Mouse (Mus musculus): ENCODE results near the gene Tmem91. TPM values are rescaled to one million over a fixed set of nuclear protein-coding genes. Genes with fewer than 3 reads are reported as not detected.
A peak's percentile ranks its signal among the peaks of the same experiment; 100 is the strongest.

The Tmem91 gene
- polyA plus RNA-seq, 1 experiment from 2014 or later: 2.2 TPM

DNA sequence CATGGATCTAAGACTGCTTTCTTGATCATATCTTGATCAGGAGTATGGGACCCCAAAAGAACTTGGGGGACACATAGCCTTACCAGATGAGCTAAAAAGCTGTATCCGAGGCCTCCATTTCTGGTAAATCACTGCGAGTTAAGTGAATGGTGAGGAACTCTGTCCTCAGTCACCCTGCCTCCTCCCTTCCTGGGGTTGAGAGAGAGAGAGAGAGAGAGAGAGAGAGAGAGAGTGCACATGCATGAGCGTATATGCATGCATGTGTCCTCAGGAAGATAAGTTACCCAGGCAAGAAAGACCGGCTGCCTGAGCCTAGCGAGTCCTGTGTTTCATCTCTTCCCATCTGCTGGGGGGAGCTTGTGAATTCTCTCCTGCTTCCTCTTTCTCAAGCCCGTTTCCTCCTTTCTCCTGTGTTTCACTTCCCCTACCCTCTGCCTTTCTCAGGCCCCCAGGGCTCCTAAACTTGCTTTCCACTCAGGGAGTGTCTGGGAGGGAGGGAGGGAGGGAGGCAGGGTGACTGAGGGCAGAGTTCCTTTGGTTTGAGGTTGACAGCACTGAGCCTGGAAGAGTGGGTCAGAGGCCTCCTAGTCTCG is 31.7 kb upstream of the Tmem91 start:
- H3K9me3 ChIP-seq (ENCODE audit: control insufficient read depth, low read length): peaks cover 6% of the 10 kb centered on the region
- WGBS: 38% methylated on average over 7 of the region's 7 CpGs
- H3K27me3 ChIP-seq (ENCODE audit: control insufficient read depth, insufficient read depth, low read length): no peaks in the 10 kb centered on the region
- peaks cover 45 to 56% of the 10 kb centered on the region in 2 experiments for H3K4me1 ChIP-seq (ENCODE audit: control insufficient read depth in 2 of 2, insufficient read depth in 2 of 2, low read length in 2 of 2)
- H3K4me2 ChIP-seq (ENCODE audit: low read length): no peak overlapping the region
- no peak overlapping the region for H3K4me3 ChIP-seq (ENCODE audit: control insufficient read depth in 1 of 2, insufficient read depth in 1 of 2, low read depth in 1 of 2, low read length in 2 of 2)
- H3K9ac ChIP-seq (ENCODE audit: low read length): no peak overlapping the region
- peaks cover 8% of the 10 kb centered on the region; the same call in 1 of the 2 replicates for H3K36me3 ChIP-seq (ENCODE audit: control insufficient read depth, insufficient read depth, low read length)
- ATAC-seq (ENCODE audit: insufficient number of reproducible peaks, insufficient read depth, low FRiP score, low read depth): no peak
- H3K27ac ChIP-seq (replicated peaks in 1 of 2; ENCODE audit: control insufficient read depth in 1 of 2, insufficient read depth in 1 of 2, low read depth in 2 of 2, low read length in 2 of 2): peak overlapping the region; percentile 45 to 81

DNA sequence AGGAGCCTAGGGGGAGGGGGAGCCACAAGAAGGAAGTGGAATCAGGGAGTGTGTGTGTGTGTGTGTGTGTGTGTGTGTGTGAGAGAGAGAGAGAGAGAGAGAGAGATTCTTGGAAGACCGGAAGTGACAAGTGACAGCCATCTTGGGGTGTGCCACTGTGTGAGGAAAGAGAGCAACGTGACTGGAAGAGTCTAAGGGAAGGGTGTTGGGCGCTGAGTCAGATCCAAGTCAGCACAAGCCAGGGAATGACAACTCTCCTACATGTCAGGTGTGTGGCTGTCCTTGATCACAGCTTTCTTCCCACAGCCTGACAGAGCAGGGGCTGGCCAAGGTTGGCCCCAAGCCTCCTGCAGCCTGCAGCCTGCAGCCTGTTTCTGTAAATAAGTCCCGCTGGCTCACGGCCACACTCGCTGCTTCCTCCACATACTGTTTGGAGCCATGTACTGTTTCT is 30.9 kb upstream of the Tmem91 start:
- ATAC-seq (ENCODE audit: insufficient number of reproducible peaks, insufficient read depth, low FRiP score, low read depth): no peak
- Histone ChIP-seq H3K4me3 (ENCODE audit: control insufficient read depth in 1 of 2, insufficient read depth in 1 of 2, low read depth in 1 of 2, low read length in 2 of 2) (no peak overlapping the region), H3K27ac (replicated peaks in 1 of 2; ENCODE audit: control insufficient read depth in 1 of 2, insufficient read depth in 1 of 2, low read depth in 2 of 2, low read length in 2 of 2) (peak overlapping the region; percentile 45 to 81), H3K9ac (ENCODE audit: low read length) (no peak overlapping the region), H3K36me3 (ENCODE audit: control insufficient read depth, insufficient read depth, low read length) (peaks cover 12% of the 10 kb centered on the region; the same call in 1 of the 2 replicates), H3K4me1 (ENCODE audit: control insufficient read depth in 2 of 2, insufficient read depth in 2 of 2, low read length in 2 of 2) (peaks cover 37 to 47% of the 10 kb centered on the region in 2 experiments), H3K4me2 (ENCODE audit: low read length) (no peak overlapping the region), H3K9me3 (ENCODE audit: control insufficient read depth, low read length) (peaks cover 6% of the 10 kb centered on the region), H3K27me3 (ENCODE audit: control insufficient read depth, insufficient read depth, low read length) (no peaks in the 10 kb centered on the region)
- WGBS: 39% methylated on average over 6 of the region's 6 CpGs

DNA sequence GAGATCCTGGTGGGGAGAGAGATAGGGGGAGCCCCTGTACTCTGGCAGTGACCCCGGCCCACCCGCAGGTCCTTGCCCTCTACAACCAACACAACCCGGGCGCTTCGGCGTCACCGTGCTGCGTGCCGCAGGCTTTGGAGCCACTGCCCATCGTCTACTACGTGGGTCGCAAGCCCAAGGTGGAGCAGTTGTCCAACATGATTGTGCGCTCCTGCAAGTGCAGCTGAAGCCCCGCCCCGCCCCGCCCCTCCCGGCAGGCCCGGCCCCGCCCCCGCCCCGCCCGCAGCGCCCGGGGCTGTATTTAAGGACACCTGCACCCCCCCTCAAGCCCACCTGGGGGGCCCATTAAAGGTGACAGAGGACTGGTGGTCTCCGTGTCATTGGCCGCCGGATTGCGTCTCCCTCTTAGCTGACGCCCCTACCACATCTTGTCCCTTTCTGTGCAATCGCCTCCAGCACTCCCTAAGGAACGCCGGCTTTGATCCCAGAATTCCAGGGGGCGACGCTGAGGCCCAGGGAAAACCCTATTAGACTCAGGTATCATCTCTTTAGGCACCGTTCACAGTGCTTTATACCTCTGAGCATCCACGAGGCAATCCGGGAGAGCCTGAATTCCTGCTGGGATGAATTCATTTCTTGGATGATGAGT is 29.9 kb upstream of the Tmem91 start:
- peak overlapping the region in 1 of 2 experiments; percentile 81; a peak in 2 of 4 replicates for H3K27ac ChIP-seq (replicated peaks in 1 of 2; ENCODE audit: control insufficient read depth in 1 of 2, insufficient read depth in 1 of 2, low read depth in 2 of 2, low read length in 2 of 2)
- H3K4me2 ChIP-seq (ENCODE audit: low read length): peak overlapping the region; percentile 63
- peak overlapping the region; percentile 34; the same call in 1 of the 2 replicates for H3K9ac ChIP-seq (ENCODE audit: low read length)
- H3K4me1 ChIP-seq (ENCODE audit: control insufficient read depth in 2 of 2, insufficient read depth in 2 of 2, low read length in 2 of 2): peaks cover 27 to 37% of the 10 kb centered on the region in 2 experiments
- no peaks in the 10 kb centered on the region for H3K27me3 ChIP-seq (ENCODE audit: control insufficient read depth, insufficient read depth, low read length)
- ATAC-seq (ENCODE audit: insufficient number of reproducible peaks, insufficient read depth, low FRiP score, low read depth): no peak
- peak overlapping the region; percentile 19 to 23 for H3K4me3 ChIP-seq (ENCODE audit: control insufficient read depth in 1 of 2, insufficient read depth in 1 of 2, low read depth in 1 of 2, low read length in 2 of 2)
- H3K9me3 ChIP-seq (ENCODE audit: control insufficient read depth, low read length): peaks cover 6% of the 10 kb centered on the region
- WGBS: 12% methylated on average over 33 of the region's 37 CpGs
- peaks cover 13% of the 10 kb centered on the region; the same call in 1 of the 2 replicates for H3K36me3 ChIP-seq (ENCODE audit: control insufficient read depth, insufficient read depth, low read length)

DNA sequence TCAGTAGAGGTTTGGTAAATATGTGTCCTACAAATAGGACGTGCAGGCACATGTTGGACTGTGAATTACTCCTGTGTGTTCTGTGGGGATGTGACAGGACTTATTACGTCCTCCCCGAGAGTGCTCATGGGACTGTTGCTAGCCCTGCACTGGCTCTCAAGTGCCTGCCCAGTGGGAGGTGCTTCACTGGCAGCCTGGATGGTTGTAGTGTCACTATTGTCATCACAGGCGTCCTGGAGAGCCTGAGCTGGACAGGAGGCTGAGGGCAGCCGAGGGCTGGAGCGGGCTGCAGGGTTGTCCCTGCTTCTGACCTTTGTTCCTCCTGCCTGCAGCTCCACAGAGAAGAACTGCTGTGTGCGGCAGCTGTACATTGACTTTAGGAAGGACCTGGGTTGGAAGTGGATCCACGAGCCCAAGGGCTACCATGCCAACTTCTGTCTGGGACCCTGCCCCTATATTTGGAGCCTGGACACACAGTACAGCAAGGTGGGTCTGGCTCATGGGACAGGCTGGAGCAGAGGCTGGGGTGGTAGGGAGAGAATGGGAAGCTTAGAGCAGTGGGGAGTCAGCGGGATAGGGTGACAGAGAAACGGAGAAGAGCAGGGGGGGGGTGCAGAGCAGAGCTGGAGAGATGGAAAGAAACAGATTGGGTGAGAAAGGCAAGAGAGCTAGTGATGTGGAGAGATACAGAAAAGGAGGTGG is 29.0 kb upstream of the Tmem91 start:
- Histone ChIP-seq H3K27me3 (ENCODE audit: control insufficient read depth, insufficient read depth, low read length) (no peaks in the 10 kb centered on the region), H3K4me3 (ENCODE audit: control insufficient read depth in 1 of 2, insufficient read depth in 1 of 2, low read depth in 1 of 2, low read length in 2 of 2) (no peak overlapping the region), H3K4me1 (ENCODE audit: control insufficient read depth in 2 of 2, insufficient read depth in 2 of 2, low read length in 2 of 2) (peaks cover 24 to 32% of the 10 kb centered on the region in 2 experiments), H3K36me3 (ENCODE audit: control insufficient read depth, insufficient read depth, low read length) (peaks cover 21% of the 10 kb centered on the region; the same call in 1 of the 2 replicates), H3K9me3 (ENCODE audit: control insufficient read depth, low read length) (peaks cover 6% of the 10 kb centered on the region), H3K27ac (replicated peaks in 1 of 2; ENCODE audit: control insufficient read depth in 1 of 2, insufficient read depth in 1 of 2, low read depth in 2 of 2, low read length in 2 of 2) (peak overlapping the region in 1 of 2 experiments; percentile 33; a peak in 1 of 4 replicates), H3K4me2 (ENCODE audit: low read length) (peak overlapping the region; percentile 63), H3K9ac (ENCODE audit: low read length) (peak overlapping the region; percentile 44; the same call in 1 of the 2 replicates)
- 18% methylated on average over 10 of the region's 10 CpGs for WGBS
- ATAC-seq (ENCODE audit: insufficient number of reproducible peaks, insufficient read depth, low FRiP score, low read depth): no peak

DNA sequence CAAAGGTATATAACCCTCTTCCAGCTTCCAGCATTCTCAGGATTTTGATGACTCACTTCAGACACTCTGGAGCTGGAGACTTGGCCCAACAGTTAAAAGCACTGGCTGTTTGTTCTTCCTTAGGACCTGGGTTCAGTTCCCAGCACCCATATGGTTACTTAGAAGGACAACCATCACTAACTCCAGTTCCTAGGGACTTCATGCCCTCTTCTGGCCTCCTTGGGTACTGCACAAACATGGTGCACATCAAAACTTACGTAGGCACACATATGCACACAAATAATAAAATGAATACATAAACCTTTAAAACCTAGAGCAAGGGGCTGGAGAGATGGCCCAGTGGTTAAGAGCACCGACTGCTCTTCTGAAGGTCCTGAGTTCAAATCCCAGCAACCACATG is 27.4 kb upstream of the Tmem91 start:
- Histone ChIP-seq H3K27me3 (ENCODE audit: control insufficient read depth, insufficient read depth, low read length) (no peaks in the 10 kb centered on the region), H3K4me2 (ENCODE audit: low read length) (no peak overlapping the region), H3K36me3 (ENCODE audit: control insufficient read depth, insufficient read depth, low read length) (peaks cover 28% of the 10 kb centered on the region; the same call in 1 of the 2 replicates), H3K9me3 (ENCODE audit: control insufficient read depth, low read length) (peaks cover 6% of the 10 kb centered on the region), H3K4me3 (ENCODE audit: control insufficient read depth in 1 of 2, insufficient read depth in 1 of 2, low read depth in 1 of 2, low read length in 2 of 2) (no peak overlapping the region), H3K4me1 (ENCODE audit: control insufficient read depth in 2 of 2, insufficient read depth in 2 of 2, low read length in 2 of 2) (peaks cover 18 to 26% of the 10 kb centered on the region in 2 experiments), H3K27ac (replicated peaks in 1 of 2; ENCODE audit: control insufficient read depth in 1 of 2, insufficient read depth in 1 of 2, low read depth in 2 of 2, low read length in 2 of 2) (no peak overlapping the region), H3K9ac (ENCODE audit: low read length) (no peak overlapping the region)
- WGBS: 90% methylated on average over 2 of the region's 2 CpGs
- ATAC-seq (ENCODE audit: insufficient number of reproducible peaks, insufficient read depth, low FRiP score, low read depth): no peak

DNA sequence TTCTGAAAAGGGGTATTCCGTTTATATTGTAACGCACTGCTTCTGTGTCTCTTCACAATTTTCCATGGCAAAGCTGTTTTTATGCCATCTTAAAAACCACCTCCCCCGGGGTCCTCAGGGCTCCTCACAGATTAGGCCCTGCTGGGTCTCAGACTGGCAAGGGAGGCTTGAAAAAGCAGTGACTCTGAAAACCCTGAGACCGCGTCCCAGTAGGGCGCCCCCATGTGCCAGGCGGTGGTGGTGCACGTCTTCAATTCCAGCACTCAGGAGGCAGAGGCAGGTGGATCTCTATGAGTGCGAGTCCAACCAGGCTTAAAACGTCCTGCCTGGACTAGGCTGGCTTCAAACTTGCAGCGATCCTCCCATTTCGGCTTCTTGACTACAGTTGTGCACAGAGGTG is 25.8 kb upstream of the Tmem91 start:
- no peak for ATAC-seq (ENCODE audit: insufficient number of reproducible peaks, insufficient read depth, low FRiP score, low read depth)
- no peak overlapping the region for H3K9ac ChIP-seq (ENCODE audit: low read length)
- peaks cover 11 to 15% of the 10 kb centered on the region in 2 experiments for H3K4me1 ChIP-seq (ENCODE audit: control insufficient read depth in 2 of 2, insufficient read depth in 2 of 2, low read length in 2 of 2)
- H3K36me3 ChIP-seq (ENCODE audit: control insufficient read depth, insufficient read depth, low read length): peaks cover 39% of the 10 kb centered on the region
- H3K4me2 ChIP-seq (ENCODE audit: low read length): no peak overlapping the region
- WGBS: 74% methylated on average over 12 of the region's 12 CpGs
- H3K27me3 ChIP-seq (ENCODE audit: control insufficient read depth, insufficient read depth, low read length): no peaks in the 10 kb centered on the region
- no peak overlapping the region for H3K4me3 ChIP-seq (ENCODE audit: control insufficient read depth in 1 of 2, insufficient read depth in 1 of 2, low read depth in 1 of 2, low read length in 2 of 2)
- H3K27ac ChIP-seq (replicated peaks in 1 of 2; ENCODE audit: control insufficient read depth in 1 of 2, insufficient read depth in 1 of 2, low read depth in 2 of 2, low read length in 2 of 2): no peak overlapping the region
- H3K9me3 ChIP-seq (ENCODE audit: control insufficient read depth, low read length): peaks cover 6% of the 10 kb centered on the region

DNA sequence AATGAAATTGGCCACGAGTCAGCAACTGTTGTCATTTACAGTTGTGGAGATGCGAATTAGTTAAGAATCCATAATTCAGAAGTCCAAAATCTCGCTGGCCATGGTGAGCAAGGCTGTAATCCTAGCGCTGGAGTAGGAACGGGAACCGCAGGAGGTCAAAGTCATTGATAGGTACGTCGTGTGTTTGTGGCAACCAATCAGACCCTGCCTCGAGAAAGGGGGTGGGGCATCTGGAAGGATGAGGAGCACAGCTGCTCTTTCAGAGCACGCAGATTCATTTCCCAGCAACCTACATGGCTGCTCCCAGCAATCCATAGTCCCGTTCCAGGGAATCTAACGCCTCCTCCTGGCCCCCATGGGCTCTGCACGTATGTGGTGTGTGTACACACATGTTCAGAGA is 24.9 kb upstream of the Tmem91 start:
- ATAC-seq (ENCODE audit: insufficient number of reproducible peaks, insufficient read depth, low FRiP score, low read depth): no peak
- Histone ChIP-seq H3K9ac (ENCODE audit: low read length) (no peak overlapping the region), H3K4me3 (ENCODE audit: control insufficient read depth in 1 of 2, insufficient read depth in 1 of 2, low read depth in 1 of 2, low read length in 2 of 2) (no peak overlapping the region), H3K27ac (replicated peaks in 1 of 2; ENCODE audit: control insufficient read depth in 1 of 2, insufficient read depth in 1 of 2, low read depth in 2 of 2, low read length in 2 of 2) (no peak overlapping the region), H3K9me3 (ENCODE audit: control insufficient read depth, low read length) (peaks cover 6% of the 10 kb centered on the region), H3K4me2 (ENCODE audit: low read length) (no peak overlapping the region), H3K36me3 (ENCODE audit: control insufficient read depth, insufficient read depth, low read length) (peaks cover 45% of the 10 kb centered on the region), H3K4me1 (ENCODE audit: control insufficient read depth in 2 of 2, insufficient read depth in 2 of 2, low read length in 2 of 2) (peaks cover 8 to 9% of the 10 kb centered on the region in 2 experiments), H3K27me3 (ENCODE audit: control insufficient read depth, insufficient read depth, low read length) (no peaks in the 10 kb centered on the region)
- 59% methylated on average over 13 of the region's 13 CpGs for WGBS
